Mouse (Mus musculus) kidney, embryonic 14.5 days (tissue): Measurements from ENCODE around the gene Atxn7l3. TPM values are rescaled to one million over a fixed set of nuclear protein-coding genes. Genes with fewer than 3 reads are reported as not detected.

Source experiments
- ATAC-seq: fragments of 200-750 bp; cut with Nextera tagmentation; 2 replicates; pipeline ENCODE4 v1.8.0; 2017; ENCODE audit warnings: moderate number of reproducible peaks, mild to moderate bottlenecking, moderate TSS enrichment, moderate library complexity; ENCODE audit not compliant: low FRiP score, low TSS enrichment
- H3K27ac ChIP-seq: fragments of 300-500 bp; sonication (generic); 2 replicates; pipeline ENCODE4 v1.5.1; 2014; ENCODE audit warnings: low read depth, mild to moderate bottlenecking, low read length, moderate library complexity, mixed read lengths
- H3K27me3 ChIP-seq: fragments of 300-500 bp; sonication (generic); 2 replicates; pipeline ENCODE4 v1.6.1; 2014; ENCODE audit warnings: mild to moderate bottlenecking, low read length; ENCODE audit not compliant: control insufficient read depth, insufficient read depth
- H3K36me3 ChIP-seq: fragments of 300-500 bp; sonication (generic); 2 replicates; pipeline ENCODE4 v1.6.1; 2014; ENCODE audit warnings: low read length, mixed read lengths; ENCODE audit not compliant: control insufficient read depth, insufficient read depth
- H3K4me1 ChIP-seq: fragments of 300-500 bp; sonication (generic); 2 replicates; pipeline ENCODE4 v1.6.1; 2014; ENCODE audit warnings: low read length, mixed read lengths; ENCODE audit not compliant: control insufficient read depth, insufficient read depth
- H3K4me2 ChIP-seq: fragments of 300-500 bp; sonication (generic); replicated peaks from 2 replicates; pipeline ENCODE4 v1.6.1; 2014; ENCODE audit warnings: low read depth, mild to moderate bottlenecking, low read length
- H3K4me3 ChIP-seq: fragments of 300-500 bp; sonication (generic); 2 replicates; pipeline ENCODE4 v1.5.1; 2014; ENCODE audit warnings: mild to moderate bottlenecking, low read length
- H3K9ac ChIP-seq: fragments of 300-500 bp; sonication (generic); 2 replicates; pipeline ENCODE4 v1.6.1; 2014; ENCODE audit warnings: low read depth, mild to moderate bottlenecking, low read length, moderate library complexity
- H3K9me3 ChIP-seq: fragments of 300-500 bp; sonication (generic); 2 replicates; pipeline ENCODE4 v1.6.1; 2016; ENCODE audit warnings: low read length; ENCODE audit not compliant: control insufficient read depth
- WGBS: fragments of 180-500 bp; shearing (Covaris S2); extraction: QIAGEN DNeasy Blood & Tissue Kit; methylation state at CpG from one replicate; pipeline ENCODE4 v1.1.7; 2014; 5-methylcytosine and 5-hydroxymethylcytosine counted together
- polyA plus RNA-seq: library from polyadenylated mRNA; unstranded; fragments of >200 nt; fragmentation: Nextera tagmentation; extraction: Ambion mirVana; gene quantifications from 2 replicates; pipeline ENCODE4 v1.2.1, GENCODE M21; 2014

The Atxn7l3 gene
- polyA plus RNA-seq, 1 experiment from 2014 or later, result 18.6 TPM

DNA sequence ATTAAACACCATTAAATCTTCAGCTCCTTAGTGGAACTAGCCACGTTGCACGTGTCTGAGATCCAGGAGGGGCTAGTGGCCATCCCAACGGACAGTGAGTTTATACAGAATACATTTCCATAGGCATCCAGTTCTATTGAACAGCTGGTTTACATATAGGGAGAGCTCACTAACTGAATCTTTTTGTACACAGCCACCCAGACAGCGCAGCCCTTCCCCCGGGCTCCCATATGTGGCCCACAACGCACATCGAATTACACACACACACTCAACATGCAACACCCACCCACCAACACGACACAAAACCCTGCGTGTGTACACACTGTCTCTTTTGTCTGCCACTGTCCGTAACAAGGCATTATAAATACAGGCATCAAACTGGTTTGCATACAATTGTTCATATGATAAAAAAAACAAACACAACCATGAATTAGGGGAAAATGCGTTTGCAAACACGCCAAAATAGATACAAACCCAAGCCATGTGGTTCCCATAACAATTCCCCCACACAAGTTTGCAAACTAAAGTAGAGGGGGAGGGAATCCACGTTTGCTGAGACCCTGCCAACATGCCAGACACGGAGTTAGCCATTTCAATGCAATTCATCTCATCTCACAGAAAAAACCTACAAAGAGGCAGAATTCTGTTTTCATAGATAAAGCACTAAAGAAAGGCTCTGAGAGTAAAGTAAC lies 50.7 kb downstream of the Atxn7l3 start:
- Histone ChIP-seq H3K9me3 (no peaks in the 10 kb centered on the region), H3K4me2 (peak overlapping the region; percentile 49), H3K27ac (no peak overlapping the region), H3K9ac (peak overlapping the region; percentile 32; the same call in 1 of the 2 replicates), H3K36me3 (peaks cover 2% of the 10 kb centered on the region), H3K27me3 (no peaks in the 10 kb centered on the region), H3K4me1 (peaks cover 5% of the 10 kb centered on the region; the same call in 1 of the 2 replicates), H3K4me3 (peak overlapping the region; percentile 19; the same call in 1 of the 2 replicates)
- no peak for ATAC-seq
- 53% methylated on average over 14 of the region's 14 CpGs for WGBS

DNA sequence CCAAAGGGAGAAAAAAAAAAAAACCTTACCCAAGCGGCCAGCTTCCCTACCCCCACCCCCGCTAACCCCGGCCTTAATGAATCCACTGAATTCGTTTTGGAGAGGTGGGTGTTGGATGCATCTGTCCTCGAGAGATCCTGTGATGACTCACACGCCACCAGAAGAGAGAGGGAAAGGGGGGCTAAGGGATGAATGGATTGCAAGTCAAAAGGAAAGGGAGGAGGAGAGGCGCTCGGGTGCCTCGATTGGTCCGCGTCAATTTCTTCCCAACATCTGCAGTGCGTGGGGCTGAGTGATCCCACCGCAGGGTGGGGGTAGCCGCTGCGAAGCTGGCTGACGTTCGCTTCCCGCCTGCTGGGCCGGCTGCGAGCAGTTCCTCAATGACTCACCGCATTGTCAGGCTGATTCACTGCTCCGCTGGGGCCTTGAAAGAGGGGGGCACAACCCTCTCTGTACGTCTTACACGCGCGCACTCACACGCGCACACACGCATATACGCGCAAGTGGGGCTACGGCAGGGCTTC lies 51.4 kb downstream of the Atxn7l3 start:
- no peaks in the 10 kb centered on the region for H3K27me3 ChIP-seq
- peak overlapping the region; percentile 32 for H3K9ac ChIP-seq
- peak; percentile 76 for ATAC-seq
- H3K36me3 ChIP-seq, result no peaks in the 10 kb centered on the region
- peaks cover 5% of the 10 kb centered on the region; the same call in 1 of the 2 replicates for H3K4me1 ChIP-seq
- H3K4me2 ChIP-seq, result peak overlapping the region; percentile 49
- peak overlapping the region; percentile 19 for H3K4me3 ChIP-seq
- no peak overlapping the region for H3K27ac ChIP-seq
- H3K9me3 ChIP-seq, result no peaks in the 10 kb centered on the region
- WGBS, result under 1% methylated on average over 32 of the region's 32 CpGs

DNA sequence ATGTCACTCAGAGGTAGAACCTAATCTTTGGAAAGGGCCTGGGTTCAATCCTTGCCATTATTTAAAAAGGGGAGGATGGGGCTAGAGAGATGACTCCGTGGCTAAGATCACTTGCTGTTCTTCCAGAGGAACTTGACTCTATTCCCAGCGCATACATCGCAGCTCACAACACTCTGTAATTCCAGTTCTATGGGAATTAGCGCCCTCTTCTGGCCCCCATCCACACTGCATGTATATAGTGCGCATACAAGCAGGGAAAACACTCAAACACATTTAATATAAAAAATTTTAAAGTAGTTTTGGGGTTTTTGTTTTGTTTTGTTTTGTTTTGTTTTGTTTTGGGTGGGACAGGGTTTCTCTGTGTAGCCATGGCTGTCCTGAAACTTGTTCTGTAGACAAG lies 54.6 kb downstream of the Atxn7l3 start:
- Histone ChIP-seq H3K4me2 (no peak overlapping the region), H3K4me3 (no peak overlapping the region), H3K9me3 (no peaks in the 10 kb centered on the region), H3K9ac (no peak overlapping the region), H3K4me1 (no peaks in the 10 kb centered on the region), H3K27me3 (no peaks in the 10 kb centered on the region), H3K27ac (no peak overlapping the region), H3K36me3 (no peaks in the 10 kb centered on the region)
- WGBS, result 56% methylated on average over 5 of the region's 5 CpGs
- ATAC-seq, result no peak

DNA sequence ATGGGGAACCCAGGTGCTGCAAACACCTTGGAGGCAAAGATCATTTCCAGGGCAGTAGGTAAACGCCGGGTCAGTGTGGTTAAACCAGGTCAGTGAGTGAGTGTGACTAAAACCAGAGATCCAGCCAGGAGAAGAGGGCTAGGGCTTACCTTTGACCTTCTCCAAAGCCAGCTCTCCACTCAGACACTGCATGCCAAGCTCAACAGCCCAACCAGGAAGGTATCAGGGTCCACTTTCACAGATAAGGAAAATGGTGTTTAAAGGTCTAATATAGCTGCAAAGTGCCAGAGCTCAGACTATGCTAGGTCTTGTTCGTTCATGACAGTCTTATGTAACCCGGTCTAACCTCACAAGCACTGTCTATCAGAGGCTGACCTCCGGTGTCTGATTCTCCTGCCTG lies 55.2 kb downstream of the Atxn7l3 start:
- no peak for ATAC-seq
- Histone ChIP-seq H3K27ac (no peak overlapping the region), H3K9me3 (no peaks in the 10 kb centered on the region), H3K9ac (no peak overlapping the region), H3K4me1 (no peaks in the 10 kb centered on the region), H3K27me3 (no peaks in the 10 kb centered on the region), H3K4me2 (no peak overlapping the region), H3K36me3 (no peaks in the 10 kb centered on the region), H3K4me3 (no peak overlapping the region)
- WGBS, result 87% methylated on average over 5 of the region's 5 CpGs

DNA sequence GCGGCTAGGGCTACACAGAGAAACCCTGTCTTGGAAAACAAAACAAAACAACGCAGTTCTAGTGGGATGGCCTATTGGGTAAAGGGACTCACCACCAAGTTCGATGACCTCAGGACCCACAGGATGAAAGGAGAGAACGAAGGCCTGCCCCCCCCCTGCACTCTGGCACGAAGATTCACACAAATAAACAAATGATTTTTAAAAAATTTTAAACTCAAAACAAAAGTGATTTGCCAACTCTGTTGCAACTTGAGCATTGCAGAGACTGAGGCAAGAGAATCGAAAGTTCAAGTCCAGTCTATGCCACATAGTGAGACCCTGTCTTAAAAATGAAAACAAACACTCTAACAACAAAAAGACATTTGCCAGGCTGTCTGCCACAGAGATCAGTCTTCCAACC lies 55.8 kb downstream of the Atxn7l3 start:
- ATAC-seq, result no peak
- WGBS, result 82% methylated on average over 6 of the region's 6 CpGs
- no peaks in the 10 kb centered on the region for H3K4me1 ChIP-seq
- H3K9me3 ChIP-seq, result no peaks in the 10 kb centered on the region
- no peaks in the 10 kb centered on the region for H3K36me3 ChIP-seq
- no peak overlapping the region for H3K4me3 ChIP-seq
- H3K9ac ChIP-seq, result no peak overlapping the region
- H3K27ac ChIP-seq, result no peak overlapping the region
- H3K4me2 ChIP-seq, result no peak overlapping the region
- H3K27me3 ChIP-seq, result no peaks in the 10 kb centered on the region

Other genes with a start within 250 kb of the Atxn7l3 start
- 6.9 and 10.3 TPM in 2 replicates for gene Mpp2, start 208.1 kb downstream of the Atxn7l3 start, polyA plus RNA-seq
- not detected in 2 replicates for gene Ppy, start 195.3 kb downstream of the Atxn7l3 start, polyA plus RNA-seq
- not detected in 2 replicates for gene Pyy, start 188.8 kb downstream of the Atxn7l3 start, polyA plus RNA-seq
- gene Nags, start 151.1 kb downstream of the Atxn7l3 start, polyA plus RNA-seq, result 0.09 TPM in 1 of 2 replicates, not detected in the other
- gene Tmem101, start 140.2 kb downstream of the Atxn7l3 start, polyA plus RNA-seq, result 26.5 and 28.2 TPM in 2 replicates
- 93.9 and 106 TPM in 2 replicates for gene Lsm12, start 111.3 kb downstream of the Atxn7l3 start, polyA plus RNA-seq
- gene G6pc3, start 107.0 kb downstream of the Atxn7l3 start, polyA plus RNA-seq, result 42.5 and 50.6 TPM in 2 replicates
- gene Hdac5, start 66.5 kb downstream of the Atxn7l3 start, polyA plus RNA-seq, result 21.6 and 29.1 TPM in 2 replicates
- gene BC030867, start 47.7 kb downstream of the Atxn7l3 start, polyA plus RNA-seq, result 18.2 and 22.9 TPM in 2 replicates
- 0.09 TPM in 1 of 2 replicates, not detected in the other for gene Asb16, start 27.9 kb downstream of the Atxn7l3 start, polyA plus RNA-seq
- 41.6 and 54.2 TPM in 2 replicates for gene Tmub2, start 11.7 kb downstream of the Atxn7l3 start, polyA plus RNA-seq
- gene Ubtf, start 23.1 kb upstream of the Atxn7l3 start, polyA plus RNA-seq, result 86.5 and 105 TPM in 2 replicates
- 3.0 and 3.3 TPM in 2 replicates for gene Slc4a1, start 69.6 kb upstream of the Atxn7l3 start, polyA plus RNA-seq
- 1.7 and 1.9 TPM in 2 replicates for gene Rundc3a, start 96.8 kb upstream of the Atxn7l3 start, polyA plus RNA-seq
- 224 and 274 TPM in 2 replicates for gene Slc25a39, start 111.3 kb upstream of the Atxn7l3 start, polyA plus RNA-seq
- gene Grn, start 133.7 kb upstream of the Atxn7l3 start, polyA plus RNA-seq, result 81.0 and 103 TPM in 2 replicates
- gene Fam171a2, start 151.1 kb upstream of the Atxn7l3 start, polyA plus RNA-seq, result 12.3 and 14.7 TPM in 2 replicates
- 5.8 and 6.4 TPM in 2 replicates for gene Itga2b, start 173.5 kb upstream of the Atxn7l3 start, polyA plus RNA-seq